Mouse (Mus musculus) embryonic fibroblast, embryonic 13.5 days (primary cell): ENCODE data around the gene Arl2bp.

Experiments
- CTCF ChIP-seq: IDR thresholded peaks from 2 replicates; pipeline ENCODE4 v1.5.1; 2011; ENCODE audit warnings: mild to moderate bottlenecking, control low read depth, low read length, moderate library complexity, borderline replicate concordance; ENCODE audit not compliant: insufficient read depth
- POLR2A ChIP-seq: IDR thresholded peaks from 2 replicates; pipeline ENCODE4 v1.6.1; 2011; ENCODE audit warnings: low read depth, mild to moderate bottlenecking, control low read depth, low read length, moderate library complexity

- TF ChIP-seq POLR2A (no peak), CTCF (no peak)
Observed at GRCm38 (mm10) chr8:94652951-94653350, 13.4 kb upstream of the Arl2bp start.
